ENCODE assay signal across 18 mouse cellular contexts in the genomic region with DNA sequence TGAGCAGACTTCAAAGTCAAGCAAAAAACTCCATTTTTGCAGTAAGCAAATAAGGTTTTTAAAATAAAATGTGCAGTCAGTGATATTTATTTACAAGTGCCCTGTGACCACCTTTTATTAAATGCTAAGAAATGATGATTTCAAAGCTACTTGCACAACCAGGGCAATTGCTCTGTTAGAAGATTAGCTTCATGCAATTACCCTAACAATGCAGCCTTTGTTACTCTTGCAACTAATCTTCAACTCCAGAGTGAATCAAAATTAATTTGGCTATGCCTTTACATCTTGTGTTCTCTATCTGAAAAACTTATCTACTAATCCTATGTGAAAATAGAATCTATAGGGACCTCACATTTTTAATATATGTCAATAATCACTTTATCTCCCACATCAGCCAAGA.
DNase-seq lines count a peak whose midpoint lies in the region; ATAC-seq lines count a peak whose summit lies in the region.
"Had no signal": no experiment of that assay in that cellular context is flagged by ENCODE, and none has a peak within 500 bp of the region (broad histone marks: within the 10 kb centered on the region; RNA-seq: fewer than 3 reads in every experiment).

No protein-coding gene starts in this region.

- H3K27ac ChIP-seq in midbrain, embryonic 11.5 days (ENCODE audit: low read depth, low read length), result no peak overlapping the region
- H3K27ac ChIP-seq in midbrain, embryonic 16.5 days (ENCODE audit: low read length), result no peak overlapping the region
- H3K27ac ChIP-seq in liver, embryonic 11.5 days (ENCODE audit: low read depth, low read length), result no peak overlapping the region
- H3K27ac ChIP-seq: embryonic facial prominence, embryonic 10.5 days; embryonic facial prominence, embryonic 12.5 days; forebrain, embryonic 12.5 days; forebrain, embryonic 15.5 days had no signal

- H3K9me3 ChIP-seq in midbrain, embryonic 11.5 days (ENCODE audit: control insufficient read depth, low read length), result no peaks in the 10 kb centered on the region
- no peaks in the 10 kb centered on the region for H3K9me3 ChIP-seq in midbrain, embryonic 16.5 days (replicated peaks; ENCODE audit: control insufficient read depth, low read length, poor library complexity, severe bottlenecking)
- H3K9me3 ChIP-seq in liver, embryonic 11.5 days (ENCODE audit: control insufficient read depth, low read length), result no peaks in the 10 kb centered on the region
- H3K9me3 ChIP-seq: embryonic facial prominence, embryonic 10.5 days; embryonic facial prominence, embryonic 12.5 days; forebrain, embryonic 12.5 days; forebrain, embryonic 15.5 days had no signal

- ATAC-seq in midbrain, embryonic 11.5 days (ENCODE audit: low FRiP score), result no peak
- no peak for ATAC-seq in midbrain, embryonic 16.5 days
- no peak for ATAC-seq in liver, embryonic 11.5 days (replicated peaks; ENCODE audit: low FRiP score)
- ATAC-seq: forebrain, embryonic 15.5 days; forebrain, postnatal 0 days had no signal

- H3K9ac ChIP-seq in midbrain, embryonic 11.5 days (ENCODE audit: low read length), result no peak overlapping the region
- H3K9ac ChIP-seq in midbrain, embryonic 16.5 days (ENCODE audit: low read depth, low read length), result no peak overlapping the region
- no peak overlapping the region for H3K9ac ChIP-seq in liver, embryonic 11.5 days (ENCODE audit: low read depth, low read length)
- H3K9ac ChIP-seq: embryonic facial prominence, embryonic 12.5 days; forebrain, embryonic 12.5 days; forebrain, embryonic 15.5 days; forebrain, postnatal 0 days had no signal

- peaks cover 3% of the 10 kb centered on the region; the same call in 1 of the 2 replicates for H3K4me1 ChIP-seq in midbrain, embryonic 11.5 days (ENCODE audit: control insufficient read depth, insufficient read depth, low read length)
- H3K4me1 ChIP-seq in midbrain, embryonic 16.5 days (ENCODE audit: control insufficient read depth, insufficient read depth, low read length), result no peaks in the 10 kb centered on the region
- H3K4me1 ChIP-seq in liver, embryonic 11.5 days (replicated peaks; ENCODE audit: control insufficient read depth, insufficient read depth, low read length), result no peaks in the 10 kb centered on the region
- H3K4me1 ChIP-seq: embryonic facial prominence, embryonic 10.5 days; embryonic facial prominence, embryonic 12.5 days; forebrain, embryonic 15.5 days had no signal

- no peak overlapping the region for H3K4me2 ChIP-seq in midbrain, embryonic 11.5 days
- H3K4me2 ChIP-seq in midbrain, embryonic 16.5 days (ENCODE audit: low read length), result no peak overlapping the region
- H3K4me2 ChIP-seq in liver, embryonic 11.5 days, result no peak overlapping the region
- H3K4me2 ChIP-seq: embryonic facial prominence, embryonic 12.5 days; forebrain, embryonic 12.5 days; forebrain, embryonic 15.5 days had no signal

- H3K4me3 ChIP-seq in midbrain, embryonic 11.5 days (ENCODE audit: low read depth, low read length), result no peak overlapping the region
- no peak overlapping the region for H3K4me3 ChIP-seq in midbrain, embryonic 16.5 days (ENCODE audit: low read depth, low read length)
- no peak overlapping the region for H3K4me3 ChIP-seq in liver, embryonic 11.5 days (ENCODE audit: low read depth, low read length)
- H3K4me3 ChIP-seq: embryonic facial prominence, embryonic 10.5 days; embryonic facial prominence, embryonic 12.5 days; forebrain, embryonic 12.5 days; forebrain, embryonic 15.5 days had no signal

- no peaks in the 10 kb centered on the region for H3K27me3 ChIP-seq in midbrain, embryonic 11.5 days (ENCODE audit: control insufficient read depth, insufficient read depth, low read length)
- no peaks in the 10 kb centered on the region for H3K27me3 ChIP-seq in midbrain, embryonic 16.5 days (ENCODE audit: control insufficient read depth, insufficient read depth, low read depth, low read length)
- H3K27me3 ChIP-seq in liver, embryonic 11.5 days (replicated peaks; ENCODE audit: control insufficient read depth, insufficient read depth, low read length), result no peaks in the 10 kb centered on the region
- H3K27me3 ChIP-seq: embryonic facial prominence, embryonic 12.5 days; forebrain, embryonic 12.5 days; forebrain, embryonic 15.5 days had no signal

- peak; percentile 84 for DNase-seq in midbrain, embryonic 11.5 days (ENCODE audit: low spot score, missing footprints)
- peak; percentile 53 for DNase-seq in retina, postnatal 1 day
- no peak for DNase-seq in retina, embryonic 14.5 days (ENCODE audit: low spot score)
- no peak for DNase-seq in liver, embryonic 11.5 days (ENCODE audit: low spot score)
- DNase-seq: adrenal gland, adult 2 months; adrenal gland, postnatal 10 days; adrenal gland, postnatal 25 days; cerebellum, adult 11-12 months; cerebellum, adult 2 months; cerebellum, adult 9-10 months; cerebellum, postnatal 10 days; cerebellum, postnatal 25 days; forebrain, postnatal 0 days had no signal

- no peaks in the 10 kb centered on the region for H3K36me3 ChIP-seq in midbrain, embryonic 11.5 days (ENCODE audit: control insufficient read depth, insufficient read depth, low read length)
- H3K36me3 ChIP-seq in midbrain, embryonic 16.5 days (ENCODE audit: control insufficient read depth, insufficient read depth, low read length), result no peaks in the 10 kb centered on the region
- no peaks in the 10 kb centered on the region for H3K36me3 ChIP-seq in liver, embryonic 11.5 days (ENCODE audit: control insufficient read depth, insufficient read depth, low read length)
- H3K36me3 ChIP-seq: embryonic facial prominence, embryonic 10.5 days; embryonic facial prominence, embryonic 12.5 days; forebrain, embryonic 12.5 days; forebrain, embryonic 15.5 days had no signal

Comparison
In these comparisons a context has a peak if more than half of its experiments do, and no peak if none do; other contexts are left out.
1. DNase-seq: peak in midbrain, embryonic 11.5 days (single experiment) and retina, postnatal 1 day (single experiment); none in retina, embryonic 14.5 days (single experiment) and liver, embryonic 11.5 days (single experiment).